Mouse (Mus musculus): Measurements from ENCODE around the gene Zfp710. TPM values are rescaled to one million over a fixed set of nuclear protein-coding genes. Genes with fewer than 3 reads are reported as not detected.
A peak's percentile ranks its signal among the peaks of the same experiment; 100 is the strongest.

Zfp710 gene
- polyA plus RNA-seq, 1 experiment from 2014 or later: 10.3 TPM

- Histone ChIP-seq H3K4me1 (replicated peaks; ENCODE audit: control insufficient read depth, insufficient read depth) (peaks cover 4% of the 10 kb centered on the region; the same call in 1 of the 2 replicates), H3K9ac (ENCODE audit: low read length) (no peak overlapping the region), H3K27me3 (ENCODE audit: control insufficient read depth, insufficient read depth, low read length) (no peaks in the 10 kb centered on the region), H3K9me3 (ENCODE audit: control insufficient read depth, low read length) (no peaks in the 10 kb centered on the region), H3K27ac (replicated peaks) (no peak overlapping the region), H3K4me2 (replicated peaks; ENCODE audit: low read depth) (no peak overlapping the region), H3K36me3 (ENCODE audit: control insufficient read depth, insufficient read depth, low read length) (peaks cover 26% of the 10 kb centered on the region), H3K4me3 (ENCODE audit: low read depth, low read length) (no peak overlapping the region)
- WGBS: 89% methylated on average over 18 of the region's 18 CpGs
- DNase-seq (ENCODE audit: low spot score) (no peak), ATAC-seq (ENCODE audit: low FRiP score, low TSS enrichment) (peak; percentile 8; the same call in 1 of the 2 replicates)
- TF ChIP-seq CTCF (IDR thresholded peaks at IDR 0.05; ENCODE audit: low read depth): no peak
- no peak for TF ChIP-seq EP300 (optimal IDR thresholded peaks at IDR 0.05)
Measured at GRCm38 (mm10) chr7:80090191-80091003, 65.8 kb downstream of the Zfp710 start.

- 63% methylated on average over 13 of the region's 13 CpGs for WGBS
- peaks cover 31% of the 10 kb centered on the region for H3K36me3 ChIP-seq (ENCODE audit: control insufficient read depth, insufficient read depth, low read length)
- no peak for DNase-seq (ENCODE audit: low spot score)
Measured at GRCm38 (mm10) chr7:80091004-80091865, 66.6 kb downstream of the Zfp710 start.

GRCm38 (mm10) chr7:80091866-80092210 is 67.2 kb downstream of the Zfp710 start:
- Histone ChIP-seq H3K4me1 (replicated peaks; ENCODE audit: control insufficient read depth, insufficient read depth) (peaks cover 4% of the 10 kb centered on the region; the same call in 1 of the 2 replicates), H3K4me3 (ENCODE audit: low read depth, low read length) (no peak overlapping the region), H3K4me2 (replicated peaks; ENCODE audit: low read depth) (no peak overlapping the region), H3K27ac (replicated peaks) (peak overlapping the region; percentile 53; the same call in 1 of the 2 replicates), H3K36me3 (ENCODE audit: control insufficient read depth, insufficient read depth, low read length) (peaks cover 33% of the 10 kb centered on the region), H3K9ac (ENCODE audit: low read length) (no peak overlapping the region), H3K27me3 (ENCODE audit: control insufficient read depth, insufficient read depth, low read length) (no peaks in the 10 kb centered on the region), H3K9me3 (ENCODE audit: control insufficient read depth, low read length) (no peaks in the 10 kb centered on the region)
- no peak for DNase-seq (ENCODE audit: low spot score)
- 0 out of 2 replicates have a peak, but pooled peaks have one; percentile 0 for ATAC-seq (ENCODE audit: low FRiP score, low TSS enrichment)
- TF ChIP-seq CTCF (IDR thresholded peaks at IDR 0.05; ENCODE audit: low read depth) (no peak), EP300 (optimal IDR thresholded peaks at IDR 0.05) (no peak)
- 78% methylated on average over 4 of the region's 4 CpGs for WGBS

More at GRCm38 (mm10) chr7:80091004-80091865, 66.6 kb downstream of the Zfp710 start:
- Histone ChIP-seq H3K4me2 (replicated peaks; ENCODE audit: low read depth) (no peak overlapping the region), H3K4me3 (ENCODE audit: low read depth, low read length) (no peak overlapping the region), H3K9me3 (ENCODE audit: control insufficient read depth, low read length) (no peaks in the 10 kb centered on the region), H3K4me1 (replicated peaks; ENCODE audit: control insufficient read depth, insufficient read depth) (peaks cover 4% of the 10 kb centered on the region; the same call in 1 of the 2 replicates), H3K9ac (ENCODE audit: low read length) (no peak overlapping the region), H3K27me3 (ENCODE audit: control insufficient read depth, insufficient read depth, low read length) (no peaks in the 10 kb centered on the region), H3K27ac (replicated peaks) (peak overlapping the region; percentile 53; the same call in 1 of the 2 replicates)
- ATAC-seq (ENCODE audit: low FRiP score, low TSS enrichment): no peak
- TF ChIP-seq CTCF (IDR thresholded peaks at IDR 0.05; ENCODE audit: low read depth): no peak
- no peak for TF ChIP-seq EP300 (optimal IDR thresholded peaks at IDR 0.05)

GRCm38 (mm10) chr7:80092351-80093046 is 67.9 kb downstream of the Zfp710 start:
- no peak for TF ChIP-seq EP300 (optimal IDR thresholded peaks at IDR 0.05)
- TF ChIP-seq CTCF (IDR thresholded peaks at IDR 0.05; ENCODE audit: low read depth): no peak
- peak; percentile 57 for ATAC-seq (ENCODE audit: low FRiP score, low TSS enrichment)
- Histone ChIP-seq H3K4me3 (ENCODE audit: low read depth, low read length) (no peak overlapping the region), H3K4me2 (replicated peaks; ENCODE audit: low read depth) (no peak overlapping the region), H3K9ac (ENCODE audit: low read length) (0 out of 2 replicates have a peak overlapping the region, but pooled peaks have one; percentile 18), H3K36me3 (ENCODE audit: control insufficient read depth, insufficient read depth, low read length) (peaks cover 33% of the 10 kb centered on the region), H3K27me3 (ENCODE audit: control insufficient read depth, insufficient read depth, low read length) (no peaks in the 10 kb centered on the region), H3K27ac (replicated peaks) (peak overlapping the region; percentile 53; the same call in 1 of the 2 replicates), H3K4me1 (replicated peaks; ENCODE audit: control insufficient read depth, insufficient read depth) (peaks cover 4% of the 10 kb centered on the region; the same call in 1 of the 2 replicates), H3K9me3 (ENCODE audit: control insufficient read depth, low read length) (no peaks in the 10 kb centered on the region)
- peak; percentile 67 for DNase-seq (ENCODE audit: low spot score)
- WGBS: 31% methylated on average over 9 of the region's 9 CpGs

- Histone ChIP-seq H3K27me3 (ENCODE audit: control insufficient read depth, insufficient read depth, low read length) (no peaks in the 10 kb centered on the region), H3K9me3 (ENCODE audit: control insufficient read depth, low read length) (no peaks in the 10 kb centered on the region), H3K4me2 (replicated peaks; ENCODE audit: low read depth) (no peak overlapping the region), H3K4me3 (ENCODE audit: low read depth, low read length) (no peak overlapping the region), H3K4me1 (replicated peaks; ENCODE audit: control insufficient read depth, insufficient read depth) (peaks cover 4% of the 10 kb centered on the region; the same call in 1 of the 2 replicates), H3K36me3 (ENCODE audit: control insufficient read depth, insufficient read depth, low read length) (peaks cover 41% of the 10 kb centered on the region), H3K27ac (replicated peaks) (no peak overlapping the region), H3K9ac (ENCODE audit: low read length) (no peak overlapping the region)
- DNase-seq (ENCODE audit: low spot score): no peak
- TF ChIP-seq CTCF (IDR thresholded peaks at IDR 0.05; ENCODE audit: low read depth) (no peak), EP300 (optimal IDR thresholded peaks at IDR 0.05) (no peak)
- 75% methylated on average over 5 of the region's 5 CpGs for WGBS
- no peak for ATAC-seq (ENCODE audit: low FRiP score, low TSS enrichment)
Measured at GRCm38 (mm10) chr7:80094481-80094880, 69.9 kb downstream of the Zfp710 start.
